Mouse (Mus musculus): Measurements from ENCODE around the gene Ptx4. TPM values are rescaled to one million over a fixed set of nuclear protein-coding genes. Genes with fewer than 3 reads are reported as not detected.

Gene Ptx4
- polyA plus RNA-seq, 2 experiments = 1.8 to 2.0 TPM

GRCm38 (mm10) chr17:25169706-25170105 is 49.1 kb downstream of the Ptx4 start:
- no peaks in the 10 kb centered on the region for H3K27me3 ChIP-seq (ENCODE audit: control insufficient read depth, insufficient read depth, low read length)
- H3K36me3 ChIP-seq (ENCODE audit: control insufficient read depth, insufficient read depth, low read length) = no peaks in the 10 kb centered on the region
- ATAC-seq (ENCODE audit: low FRiP score, low read depth) = 0 out of 2 replicates have a peak, but pooled peaks have one; percentile 23
- DNase-seq (ENCODE audit: low spot score) = no peak
- H3K4me2 ChIP-seq (replicated peaks; ENCODE audit: low read depth, low read length, severe bottlenecking) = no peak overlapping the region
- no peak overlapping the region for H3K9ac ChIP-seq (ENCODE audit: low read depth, low read length, severe bottlenecking)
- no peaks in the 10 kb centered on the region for H3K9me3 ChIP-seq (ENCODE audit: control insufficient read depth, low read length)
- H3K27ac ChIP-seq (replicated peaks; ENCODE audit: low read depth, low read length) = no peak overlapping the region
- no peak for TF ChIP-seq POLR2A (IDR thresholded peaks at IDR 0.05; ENCODE audit: borderline replicate concordance, extremely low read depth, insufficient read depth, insufficient read length)
- WGBS = 90% methylated on average over 2 of the region's 2 CpGs
- no peak overlapping the region for H3K4me3 ChIP-seq (replicated peaks; ENCODE audit: low read length)
- no peaks in the 10 kb centered on the region for H3K4me1 ChIP-seq (ENCODE audit: control insufficient read depth, insufficient read depth, low read length)

DNA sequence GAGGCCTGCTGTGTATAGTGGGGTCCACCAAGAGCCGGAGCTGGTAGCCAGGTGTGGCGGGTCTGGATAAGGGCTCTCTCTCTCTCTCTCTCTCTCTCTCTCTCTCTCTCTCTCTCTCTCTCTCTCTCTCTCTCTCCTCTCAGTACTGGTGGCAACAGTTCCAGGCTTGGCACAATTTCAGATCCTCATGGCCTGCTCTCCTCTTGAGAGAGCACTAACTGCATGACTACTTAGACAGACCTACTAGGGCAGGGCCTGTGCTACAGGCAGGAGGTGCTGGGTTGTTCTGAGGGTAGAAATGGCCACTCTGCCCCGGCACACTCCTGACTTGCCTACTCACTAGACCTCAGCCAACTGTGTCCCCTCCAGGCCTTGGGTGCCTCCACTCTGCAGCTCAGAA is 52.0 kb downstream of the Ptx4 start:
- no peak for TF ChIP-seq POLR2A (IDR thresholded peaks at IDR 0.05; ENCODE audit: borderline replicate concordance, extremely low read depth, insufficient read depth, insufficient read length)
- no peak for DNase-seq (ENCODE audit: low spot score)
- Histone ChIP-seq H3K27me3 (ENCODE audit: control insufficient read depth, insufficient read depth, low read length) (no peaks in the 10 kb centered on the region), H3K4me1 (ENCODE audit: control insufficient read depth, insufficient read depth, low read length) (no peaks in the 10 kb centered on the region), H3K4me3 (replicated peaks; ENCODE audit: low read length) (no peak overlapping the region), H3K4me2 (replicated peaks; ENCODE audit: low read depth, low read length, severe bottlenecking) (no peak overlapping the region), H3K27ac (replicated peaks; ENCODE audit: low read depth, low read length) (no peak overlapping the region), H3K9ac (ENCODE audit: low read depth, low read length, severe bottlenecking) (no peak overlapping the region), H3K9me3 (ENCODE audit: control insufficient read depth, low read length) (no peaks in the 10 kb centered on the region), H3K36me3 (ENCODE audit: control insufficient read depth, insufficient read depth, low read length) (no peaks in the 10 kb centered on the region)
- WGBS = 76% methylated on average over 3 of the region's 3 CpGs
- no peak for ATAC-seq (ENCODE audit: low FRiP score, low read depth)

Other genes with a start within 250 kb of the Ptx4 start
- gene Nubp2, start 234.4 kb upstream of the Ptx4 start, polyA plus RNA-seq (2012; rRNA removed) = 27.4 and 31.2 TPM in 2 replicates
- 54.0 and 55.5 TPM in 2 replicates for gene Nubp2, start 234.4 kb upstream of the Ptx4 start, polyA plus RNA-seq (2014; fragmentation: Nextera tagmentation; extraction: Ambion mirVana)
- gene Spsb3, start 234.1 kb upstream of the Ptx4 start, polyA plus RNA-seq (2012; rRNA removed) = 49.6 and 53.4 TPM in 2 replicates
- 39.4 and 40.8 TPM in 2 replicates for gene Spsb3, start 234.1 kb upstream of the Ptx4 start, polyA plus RNA-seq (2014; fragmentation: Nextera tagmentation; extraction: Ambion mirVana)
- gene Eme2, start 225.7 kb upstream of the Ptx4 start, polyA plus RNA-seq (2012; rRNA removed) = 39.1 and 43.9 TPM in 2 replicates
- gene Eme2, start 225.7 kb upstream of the Ptx4 start, polyA plus RNA-seq (2014; fragmentation: Nextera tagmentation; extraction: Ambion mirVana) = 28.7 and 28.9 TPM in 2 replicates
- 101 and 121 TPM in 2 replicates for gene Mrps34, start 225.6 kb upstream of the Ptx4 start, polyA plus RNA-seq (2012; rRNA removed)
- 82.1 and 82.7 TPM in 2 replicates for gene Mrps34, start 225.6 kb upstream of the Ptx4 start, polyA plus RNA-seq (2014; fragmentation: Nextera tagmentation; extraction: Ambion mirVana)
- 30.3 and 36.5 TPM in 2 replicates for gene Nme3, start 224.3 kb upstream of the Ptx4 start, polyA plus RNA-seq (2012; rRNA removed)
- gene Nme3, start 224.3 kb upstream of the Ptx4 start, polyA plus RNA-seq (2014; fragmentation: Nextera tagmentation; extraction: Ambion mirVana) = 47.6 and 48.4 TPM in 2 replicates
- gene Mapk8ip3, start 183.8 kb upstream of the Ptx4 start, polyA plus RNA-seq (2012; rRNA removed) = 186 and 210 TPM in 2 replicates
- 41.4 and 46.4 TPM in 2 replicates for gene Mapk8ip3, start 183.8 kb upstream of the Ptx4 start, polyA plus RNA-seq (2014; fragmentation: Nextera tagmentation; extraction: Ambion mirVana)
- 85.4 and 89.6 TPM in 2 replicates for gene Jpt2, start 160.1 kb upstream of the Ptx4 start, polyA plus RNA-seq (2012; rRNA removed)
- 98.7 and 99.0 TPM in 2 replicates for gene Jpt2, start 160.1 kb upstream of the Ptx4 start, polyA plus RNA-seq (2014; fragmentation: Nextera tagmentation; extraction: Ambion mirVana)
- 33.5 and 41.9 TPM in 2 replicates for gene Cramp1l, start 105.0 kb upstream of the Ptx4 start, polyA plus RNA-seq (2012; rRNA removed)
- 8.1 and 10.0 TPM in 2 replicates for gene Cramp1l, start 105.0 kb upstream of the Ptx4 start, polyA plus RNA-seq (2014; fragmentation: Nextera tagmentation; extraction: Ambion mirVana)
- gene Ift140, start 104.7 kb upstream of the Ptx4 start, polyA plus RNA-seq (2012; rRNA removed) = 18.5 and 20.4 TPM in 2 replicates
- 15.3 and 16.4 TPM in 2 replicates for gene Ift140, start 104.7 kb upstream of the Ptx4 start, polyA plus RNA-seq (2014; fragmentation: Nextera tagmentation; extraction: Ambion mirVana)
- 12.1 and 18.1 TPM in 2 replicates for gene Tmem204, start 37.2 kb upstream of the Ptx4 start, polyA plus RNA-seq (2012; rRNA removed)
- 17.3 and 18.5 TPM in 2 replicates for gene Tmem204, start 37.2 kb upstream of the Ptx4 start, polyA plus RNA-seq (2014; fragmentation: Nextera tagmentation; extraction: Ambion mirVana)
- 41.7 and 51.0 TPM in 2 replicates for gene Telo2, start 4.8 kb upstream of the Ptx4 start, polyA plus RNA-seq (2012; rRNA removed)
- 31.1 and 43.0 TPM in 2 replicates for gene Telo2, start 4.8 kb upstream of the Ptx4 start, polyA plus RNA-seq (2014; fragmentation: Nextera tagmentation; extraction: Ambion mirVana)
- 32.4 and 40.1 TPM in 2 replicates for gene Clcn7, start 12.6 kb downstream of the Ptx4 start, polyA plus RNA-seq (2012; rRNA removed)
- 21.3 and 26.3 TPM in 2 replicates for gene Clcn7, start 12.6 kb downstream of the Ptx4 start, polyA plus RNA-seq (2014; fragmentation: Nextera tagmentation; extraction: Ambion mirVana)
- gene Ccdc154, start 41.7 kb downstream of the Ptx4 start, polyA plus RNA-seq (2012; rRNA removed) = 0.03 TPM in 1 of 2 replicates, not detected in the other
- not detected in 2 replicates for gene Ccdc154, start 41.7 kb downstream of the Ptx4 start, polyA plus RNA-seq (2014; fragmentation: Nextera tagmentation; extraction: Ambion mirVana)
- gene Gm38655, start 54.7 kb downstream of the Ptx4 start, polyA plus RNA-seq (2012; rRNA removed) = not detected in 2 replicates
- not detected in 2 replicates for gene Gm38655, start 54.7 kb downstream of the Ptx4 start, polyA plus RNA-seq (2014; fragmentation: Nextera tagmentation; extraction: Ambion mirVana)
- 27.1 and 27.3 TPM in 2 replicates for gene BC003965, start 63.8 kb downstream of the Ptx4 start, polyA plus RNA-seq (2012; rRNA removed)
- gene BC003965, start 63.8 kb downstream of the Ptx4 start, polyA plus RNA-seq (2014; fragmentation: Nextera tagmentation; extraction: Ambion mirVana) = 28.6 and 28.8 TPM in 2 replicates
- 18.0 and 22.1 TPM in 2 replicates for gene Unkl, start 67.6 kb downstream of the Ptx4 start, polyA plus RNA-seq (2012; rRNA removed)
- 6.1 and 6.3 TPM in 2 replicates for gene Unkl, start 67.6 kb downstream of the Ptx4 start, polyA plus RNA-seq (2014; fragmentation: Nextera tagmentation; extraction: Ambion mirVana)
- gene Gnptg, start 119.4 kb downstream of the Ptx4 start, polyA plus RNA-seq (2012; rRNA removed) = 29.4 and 34.7 TPM in 2 replicates
- 30.9 and 33.4 TPM in 2 replicates for gene Gnptg, start 119.4 kb downstream of the Ptx4 start, polyA plus RNA-seq (2014; fragmentation: Nextera tagmentation; extraction: Ambion mirVana)
- 40.6 and 43.7 TPM in 2 replicates for gene Tsr3, start 119.4 kb downstream of the Ptx4 start, polyA plus RNA-seq (2012; rRNA removed)
- 46.3 and 47.9 TPM in 2 replicates for gene Tsr3, start 119.4 kb downstream of the Ptx4 start, polyA plus RNA-seq (2014; fragmentation: Nextera tagmentation; extraction: Ambion mirVana)
- 1.5 and 1.9 TPM in 2 replicates for gene Baiap3, start 135.6 kb downstream of the Ptx4 start, polyA plus RNA-seq (2012; rRNA removed)
- gene Baiap3, start 135.6 kb downstream of the Ptx4 start, polyA plus RNA-seq (2014; fragmentation: Nextera tagmentation; extraction: Ambion mirVana) = 0.89 and 1.5 TPM in 2 replicates
- gene Ube2i, start 153.9 kb downstream of the Ptx4 start, polyA plus RNA-seq (2012; rRNA removed) = 434 and 540 TPM in 2 replicates
- 533 and 582 TPM in 2 replicates for gene Ube2i, start 153.9 kb downstream of the Ptx4 start, polyA plus RNA-seq (2014; fragmentation: Nextera tagmentation; extraction: Ambion mirVana)
- 6.0 and 8.5 TPM in 2 replicates for gene Prss34, start 177.6 kb downstream of the Ptx4 start, polyA plus RNA-seq (2012; rRNA removed)
- 6.7 and 10.6 TPM in 2 replicates for gene Prss34, start 177.6 kb downstream of the Ptx4 start, polyA plus RNA-seq (2014; fragmentation: Nextera tagmentation; extraction: Ambion mirVana)
- 0.13 TPM in 1 of 2 replicates, not detected in the other for gene Prss28, start 187.9 kb downstream of the Ptx4 start, polyA plus RNA-seq (2012; rRNA removed)
- gene Prss28, start 187.9 kb downstream of the Ptx4 start, polyA plus RNA-seq (2014; fragmentation: Nextera tagmentation; extraction: Ambion mirVana) = not detected in 2 replicates
- gene Prss29, start 197.9 kb downstream of the Ptx4 start, polyA plus RNA-seq (2012; rRNA removed) = not detected in 2 replicates
- not detected in 2 replicates for gene Prss29, start 197.9 kb downstream of the Ptx4 start, polyA plus RNA-seq (2014; fragmentation: Nextera tagmentation; extraction: Ambion mirVana)
- gene Tpsab1, start 224.8 kb downstream of the Ptx4 start, polyA plus RNA-seq (2012; rRNA removed) = 1.5 and 2.1 TPM in 2 replicates
- gene Tpsab1, start 224.8 kb downstream of the Ptx4 start, polyA plus RNA-seq (2014; fragmentation: Nextera tagmentation; extraction: Ambion mirVana) = 1.2 and 2.2 TPM in 2 replicates
- 31.8 and 35.9 TPM in 2 replicates for gene Tpsb2, start 245.5 kb downstream of the Ptx4 start, polyA plus RNA-seq (2012; rRNA removed)
- 38.0 and 83.8 TPM in 2 replicates for gene Tpsb2, start 245.5 kb downstream of the Ptx4 start, polyA plus RNA-seq (2014; fragmentation: Nextera tagmentation; extraction: Ambion mirVana)
- 11.3 and 14.6 TPM in 2 replicates for gene Tpsg1, start 248.5 kb downstream of the Ptx4 start, polyA plus RNA-seq (2012; rRNA removed)
- 10.2 and 14.6 TPM in 2 replicates for gene Tpsg1, start 248.5 kb downstream of the Ptx4 start, polyA plus RNA-seq (2014; fragmentation: Nextera tagmentation; extraction: Ambion mirVana)

Measured in limb, embryonic 14.5 days (tissue).